Mouse (Mus musculus): Measurements from ENCODE around the gene Ms4a13. TPM values are rescaled to one million over a fixed set of nuclear protein-coding genes. Genes with fewer than 3 reads are reported as not detected.
"Not testable (repeated sequence)": the region's sequence is repeated elsewhere in the genome, so short reads cannot be mapped to it uniquely, and the experiment has no call there.

Ms4a13 gene
- 0.11 and 0.37 TPM in 2 replicates for polyA plus RNA-seq (2012; rRNA removed)

- no peak for DNase-seq (ENCODE audit: low read depth)
Measured at GRCm38 (mm10) chr19:11196546-11196945, at the start of gene Ms4a13. Gene Ms4a13, minus strand, starts transcription at chr19:11196737.

- no peak for DNase-seq (ENCODE audit: low read depth)
Measured at GRCm38 (mm10) chr19:11244230-11244629, 47.7 kb upstream of the Ms4a13 start.

- no peak for DNase-seq (ENCODE audit: low read depth)
Measured at GRCm38 (mm10) chr19:11242560-11242959, 46.0 kb upstream of the Ms4a13 start.

GRCm38 (mm10) chr19:11235820-11236219 is 39.3 kb upstream of the Ms4a13 start:
- DNase-seq (ENCODE audit: low read depth) = no peak

- no peak for DNase-seq (ENCODE audit: low read depth)
Measured at GRCm38 (mm10) chr19:11234921-11235735, 38.6 kb upstream of the Ms4a13 start.

- no peak for DNase-seq (ENCODE audit: low read depth)
Measured at GRCm38 (mm10) chr19:11234244-11234643, 37.7 kb upstream of the Ms4a13 start.

GRCm38 (mm10) chr19:11232348-11232747 is 35.8 kb upstream of the Ms4a13 start, which contains the start of gene Ms4a12:
Gene Ms4a12, minus strand, starts transcription at chr19:11232448.
- DNase-seq (ENCODE audit: low read depth) = no peak

GRCm38 (mm10) chr19:11192552-11192951 is 4.0 kb downstream of the Ms4a13 start:
- DNase-seq (ENCODE audit: low read depth) = no peak

GRCm38 (mm10) chr19:11184121-11184520 is 12.4 kb downstream of the Ms4a13 start:
- DNase-seq (ENCODE audit: low read depth) = no peak

GRCm38 (mm10) chr19:11177464-11177863 is 19.1 kb downstream of the Ms4a13 start:
- DNase-seq (ENCODE audit: low read depth) = no peak

GRCm38 (mm10) chr19:11165172-11165571 is 31.4 kb downstream of the Ms4a13 start, which contains the start of gene 1700025F22Rik:
Gene 1700025F22Rik, minus strand, starts transcription at chr19:11165320.
- DNase-seq (ENCODE audit: low read depth) = no peak

GRCm38 (mm10) chr19:11157890-11158289 is 38.6 kb downstream of the Ms4a13 start:
- not testable (repeated sequence) for DNase-seq (ENCODE audit: low read depth)

- no peak for DNase-seq (ENCODE audit: low read depth)
Measured at GRCm38 (mm10) chr19:11135336-11135735, 61.2 kb downstream of the Ms4a13 start.

- no peak for DNase-seq (ENCODE audit: low read depth)
Measured at GRCm38 (mm10) chr19:11134852-11135251, 61.7 kb downstream of the Ms4a13 start.

- not testable (repeated sequence) for DNase-seq (ENCODE audit: low read depth)
Measured at GRCm38 (mm10) chr19:11130776-11131175, 65.8 kb downstream of the Ms4a13 start, which contains the start of gene 1700017D01Rik. Gene 1700017D01Rik, minus strand, starts transcription at chr19:11130876.

GRCm38 (mm10) chr19:11129702-11130101 is 66.8 kb downstream of the Ms4a13 start:
- no peak for DNase-seq (ENCODE audit: low read depth)

- not testable (repeated sequence) for DNase-seq (ENCODE audit: low read depth)
Measured at GRCm38 (mm10) chr19:11121016-11121420, 75.5 kb downstream of the Ms4a13 start.

Other genes starting within 250 kb of the Ms4a13 start
- 4.8 and 6.5 TPM in 2 replicates for gene Ccdc86, start 247.5 kb downstream of the Ms4a13 start, polyA plus RNA-seq (2012; rRNA removed)
- 0.15 and 0.46 TPM in 2 replicates for gene Ms4a10, start 222.1 kb downstream of the Ms4a13 start, polyA plus RNA-seq (2012; rRNA removed)
- gene Ms4a15, start 203.5 kb downstream of the Ms4a13 start, polyA plus RNA-seq (2012; rRNA removed) = not detected in 2 replicates
- not detected in 2 replicates for gene Ms4a18, start 178.7 kb downstream of the Ms4a13 start, polyA plus RNA-seq (2012; rRNA removed)
- gene Ms4a8a, start 115.6 kb downstream of the Ms4a13 start, polyA plus RNA-seq (2012; rRNA removed) = 3.2 and 6.3 TPM in 2 replicates
- gene 1700017D01Rik, start 65.9 kb downstream of the Ms4a13 start, polyA plus RNA-seq (2012; rRNA removed) = 0.66 and 1.0 TPM in 2 replicates
- not detected in 2 replicates for gene 1700025F22Rik, start 31.4 kb downstream of the Ms4a13 start, polyA plus RNA-seq (2012; rRNA removed)
- gene Ms4a12, start 35.7 kb upstream of the Ms4a13 start, polyA plus RNA-seq (2012; rRNA removed) = not detected in 2 replicates
- 0.20 and 0.26 TPM in 2 replicates for gene Ms4a1, start 69.5 kb upstream of the Ms4a13 start, polyA plus RNA-seq (2012; rRNA removed)
- gene Ms4a5, start 87.1 kb upstream of the Ms4a13 start, polyA plus RNA-seq (2012; rRNA removed) = 0.22 and 1.2 TPM in 2 replicates
- gene Ms4a14, start 117.7 kb upstream of the Ms4a13 start, polyA plus RNA-seq (2012; rRNA removed) = 1.0 and 1.1 TPM in 2 replicates
- gene Ms4a7, start 139.4 kb upstream of the Ms4a13 start, polyA plus RNA-seq (2012; rRNA removed) = 3.4 and 4.2 TPM in 2 replicates
- gene Ms4a4a, start 178.8 kb upstream of the Ms4a13 start, polyA plus RNA-seq (2012; rRNA removed) = 1.1 and 1.2 TPM in 2 replicates
- gene Ms4a4c, start 208.0 kb upstream of the Ms4a13 start, polyA plus RNA-seq (2012; rRNA removed) = 0.51 and 1.3 TPM in 2 replicates
- gene Ms4a4b, start 246.8 kb upstream of the Ms4a13 start, polyA plus RNA-seq (2012; rRNA removed) = 1.7 and 1.8 TPM in 2 replicates